Mouse (Mus musculus): Measurements from ENCODE around the gene Stub1. TPM values are rescaled to one million over a fixed set of nuclear protein-coding genes. Genes with fewer than 3 reads are reported as not detected.
"Not testable (repeated sequence)": the region's sequence is repeated elsewhere in the genome, so short reads cannot be mapped to it uniquely, and the experiment has no call there.

The Stub1 gene
- polyA plus RNA-seq, 1 experiment from 2014 or later, result 393 TPM

DNA sequence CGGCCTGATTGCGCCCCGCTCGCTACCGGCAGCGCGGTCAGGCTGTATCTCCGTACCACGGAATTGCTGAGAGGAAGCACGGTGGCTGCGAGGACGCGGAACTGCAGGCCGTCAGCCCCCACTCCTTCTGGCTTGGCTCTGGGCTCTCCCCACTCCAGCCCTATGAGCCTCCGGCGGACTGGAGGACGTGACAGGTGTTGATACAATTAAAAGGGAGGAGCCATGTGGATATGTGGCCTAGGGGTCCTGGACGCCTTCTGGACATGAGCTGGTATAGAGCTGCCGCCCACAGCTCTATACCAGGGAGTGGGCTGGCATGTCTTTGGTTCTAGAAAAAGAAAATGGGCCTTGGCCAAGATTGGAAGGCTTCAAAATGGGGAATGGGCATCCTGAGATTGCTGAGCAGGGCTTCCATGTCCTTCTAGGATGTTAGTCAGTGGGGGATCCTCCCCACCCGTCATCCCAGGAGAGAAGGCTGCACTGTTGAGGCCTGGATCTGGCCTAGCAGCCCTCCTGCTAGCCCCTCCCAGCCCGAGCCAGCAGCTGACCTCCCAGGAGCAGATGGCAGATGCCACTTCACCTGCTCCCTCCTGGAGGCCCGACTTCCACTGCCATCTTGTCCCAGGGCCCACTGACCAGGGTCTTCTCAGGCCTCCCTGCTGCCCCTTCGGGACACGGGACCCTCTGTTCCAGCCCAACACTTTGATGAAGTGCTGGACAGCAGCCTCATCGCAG, 23.4 kb downstream of the Stub1 start:
- peaks cover 10% of the 10 kb centered on the region; the same call in 1 of the 2 replicates for H3K4me1 ChIP-seq (ENCODE audit: insufficient read depth, low read length)
- no peaks in the 10 kb centered on the region for H3K36me3 ChIP-seq (ENCODE audit: insufficient read depth, low read length)
- H3K27ac ChIP-seq (ENCODE audit: low read length), result no peak overlapping the region
- peak; percentile 46 for ATAC-seq (ENCODE audit: low FRiP score, low TSS enrichment)
- H3K4me3 ChIP-seq (ENCODE audit: low read length), result peak overlapping the region; percentile 63
- H3K9ac ChIP-seq (replicated peaks; ENCODE audit: low read length), result peak overlapping the region; percentile 62
- H3K9me3 ChIP-seq (ENCODE audit: low read length), result no peaks in the 10 kb centered on the region
- WGBS, result 7% methylated on average over 23 of the region's 25 CpGs
- H3K27me3 ChIP-seq (ENCODE audit: insufficient read depth, low read length), result peaks cover 47% of the 10 kb centered on the region
- H3K4me2 ChIP-seq (replicated peaks; ENCODE audit: low read depth, low read length), result peak overlapping the region; percentile 97

DNA sequence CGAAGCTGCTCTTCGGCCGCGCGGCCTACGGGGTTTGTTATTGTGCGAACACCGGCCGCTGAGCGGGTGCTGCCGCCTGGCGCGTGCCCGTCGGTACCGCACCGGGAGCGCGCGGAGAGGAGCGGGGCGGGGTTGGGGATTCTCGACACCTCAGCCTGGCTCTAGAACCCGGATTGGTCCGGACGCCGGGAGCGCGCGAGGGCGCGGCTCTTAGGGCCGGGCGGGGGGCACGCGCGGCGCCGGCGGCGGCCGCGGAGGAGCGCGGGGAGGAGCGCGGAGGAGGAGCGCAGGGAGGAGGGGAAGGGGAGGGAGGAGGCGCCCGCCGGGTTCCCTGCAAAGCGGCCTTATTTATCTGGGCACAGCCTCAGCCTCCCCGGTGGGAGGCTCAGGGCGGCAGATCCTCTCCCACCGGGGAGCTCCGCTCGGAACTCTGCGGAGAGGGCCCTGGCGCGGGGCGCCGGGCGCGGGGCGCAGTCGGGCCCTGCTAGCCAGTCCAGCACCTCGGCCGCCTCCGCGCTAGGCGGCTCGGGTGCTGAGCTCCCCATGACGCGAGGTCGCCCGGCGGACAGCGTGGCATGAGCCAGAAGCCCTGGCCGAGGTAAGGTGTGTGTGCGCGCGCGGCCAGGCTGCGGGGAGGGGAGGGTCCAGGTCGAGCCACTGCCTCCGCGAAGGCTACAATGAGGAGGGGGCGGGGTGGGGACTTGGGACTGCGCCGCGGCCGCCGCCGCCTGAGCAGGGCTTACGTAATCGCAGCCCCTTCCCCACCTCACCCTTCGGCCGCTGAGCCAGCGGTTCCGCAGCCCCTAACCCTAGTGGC, 24.2 kb downstream of the Stub1 start, which contains the start of gene Fbxl16:
TSS of gene Fbxl16 (plus strand) at position 297 of the 817 bp plus-strand sequence.
- ATAC-seq (ENCODE audit: low FRiP score, low TSS enrichment), result peak; percentile 72
- Histone ChIP-seq H3K27me3 (ENCODE audit: insufficient read depth, low read length) (peaks cover 43% of the 10 kb centered on the region), H3K27ac (ENCODE audit: low read length) (no peak within 1 kb of the TSS)

DNA sequence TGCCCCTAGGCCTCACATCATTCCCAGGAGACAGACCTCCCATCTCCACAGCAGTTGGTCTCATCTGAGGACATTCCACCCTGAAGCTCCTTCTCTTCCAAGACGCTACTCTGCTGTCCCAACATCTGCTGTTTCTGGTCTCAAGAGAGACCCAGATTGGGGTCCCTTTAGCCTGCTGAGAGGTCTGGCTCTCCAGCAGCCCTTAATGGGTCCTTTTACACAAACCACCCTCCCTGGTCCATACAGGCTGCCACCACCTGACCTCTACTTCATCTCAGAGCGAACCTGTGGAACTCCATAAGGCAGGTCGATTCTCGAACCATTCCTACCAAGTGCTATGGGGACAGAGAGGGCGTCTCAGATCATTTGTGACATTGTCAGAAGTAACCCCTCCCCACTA, 25.2 kb downstream of the Stub1 start:
- Histone ChIP-seq H3K4me3 (ENCODE audit: low read length) (peak overlapping the region; percentile 63; the same call in 1 of the 2 replicates), H3K27ac (ENCODE audit: low read length) (no peak overlapping the region), H3K27me3 (ENCODE audit: insufficient read depth, low read length) (peaks cover 49% of the 10 kb centered on the region), H3K36me3 (ENCODE audit: insufficient read depth, low read length) (no peaks in the 10 kb centered on the region), H3K9me3 (ENCODE audit: low read length) (no peaks in the 10 kb centered on the region), H3K9ac (replicated peaks; ENCODE audit: low read length) (no peak overlapping the region), H3K4me2 (replicated peaks; ENCODE audit: low read depth, low read length) (0 out of 2 replicates have a peak overlapping the region, but pooled peaks have one; percentile 97), H3K4me1 (ENCODE audit: insufficient read depth, low read length) (peaks cover 10% of the 10 kb centered on the region; the same call in 1 of the 2 replicates)
- 29% methylated on average over 5 of the region's 5 CpGs for WGBS
- no peak for ATAC-seq (ENCODE audit: low FRiP score, low TSS enrichment)

More for the DNA sequence above, 24.2 kb downstream of the Stub1 start, which contains the start of gene Fbxl16:
- peak within 1 kb of the TSS; percentile 62 for H3K9ac ChIP-seq (replicated peaks; ENCODE audit: low read length)
- H3K9me3 ChIP-seq (ENCODE audit: low read length), result no peaks in the 10 kb centered on the region
- H3K4me3 ChIP-seq (ENCODE audit: low read length), result peak within 1 kb of the TSS; percentile 63
- peaks cover 10% of the 10 kb centered on the region; the same call in 1 of the 2 replicates for H3K4me1 ChIP-seq (ENCODE audit: insufficient read depth, low read length)
- under 1% methylated on average over 80 of the region's 100 CpGs for WGBS
- peak within 1 kb of the TSS; percentile 97 for H3K4me2 ChIP-seq (replicated peaks; ENCODE audit: low read depth, low read length)
- no peaks in the 10 kb centered on the region for H3K36me3 ChIP-seq (ENCODE audit: insufficient read depth, low read length)

DNA sequence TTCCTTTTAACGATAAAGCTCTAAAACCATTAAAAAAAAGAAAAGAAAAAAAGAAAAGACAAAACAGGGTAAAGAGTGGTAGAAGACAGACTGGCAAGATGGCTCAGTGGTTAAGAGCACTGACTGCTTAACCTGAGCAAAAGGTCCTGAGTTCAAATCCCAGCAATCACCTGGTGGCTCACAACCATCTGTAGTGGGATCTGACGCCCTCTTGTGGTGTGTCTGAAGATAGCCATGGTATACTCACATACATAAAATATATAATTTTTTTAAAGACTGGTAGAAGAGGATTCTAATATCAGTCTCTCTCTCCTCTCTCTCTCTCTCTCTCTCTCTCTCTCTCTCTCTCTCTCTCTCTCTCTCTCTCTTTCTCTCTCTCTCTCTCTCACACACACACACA, 25.8 kb downstream of the Stub1 start:
- not testable (repeated sequence) for H3K27ac ChIP-seq (ENCODE audit: low read length); ATAC-seq (ENCODE audit: low FRiP score, low TSS enrichment); H3K4me2 ChIP-seq (replicated peaks; ENCODE audit: low read depth, low read length); H3K9me3 ChIP-seq (ENCODE audit: low read length); H3K9ac ChIP-seq (replicated peaks; ENCODE audit: low read length); H3K4me3 ChIP-seq (ENCODE audit: low read length); H3K36me3 ChIP-seq (ENCODE audit: insufficient read depth, low read length)
- Histone ChIP-seq H3K4me1 (ENCODE audit: insufficient read depth, low read length) (peaks cover 10% of the 10 kb centered on the region; the same call in 1 of the 2 replicates), H3K27me3 (ENCODE audit: insufficient read depth, low read length) (peaks cover 47% of the 10 kb centered on the region)
- WGBS, result 50% methylated on average over 2 of the region's 2 CpGs

DNA sequence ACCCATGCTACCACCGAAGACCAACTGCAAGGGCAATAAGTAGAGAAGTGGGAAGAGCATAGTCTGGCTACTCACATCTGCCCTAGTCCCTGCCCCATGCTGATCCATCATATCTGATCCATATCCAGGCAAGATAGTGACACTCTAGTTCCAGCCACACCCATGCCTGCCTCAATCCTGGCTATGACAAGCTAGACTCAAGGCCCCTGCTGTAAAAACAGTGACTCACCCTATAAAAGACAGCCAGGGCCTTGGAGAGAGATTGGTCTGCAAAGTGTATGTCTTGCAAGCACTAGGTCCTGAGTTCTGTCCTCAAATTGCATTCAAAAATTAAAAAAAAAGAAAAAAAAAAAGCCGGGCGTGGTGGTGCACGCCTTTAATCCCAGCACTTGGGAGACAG, 26.7 kb downstream of the Stub1 start:
- Histone ChIP-seq H3K36me3 (ENCODE audit: insufficient read depth, low read length) (no peaks in the 10 kb centered on the region), H3K27me3 (ENCODE audit: insufficient read depth, low read length) (peaks cover 42% of the 10 kb centered on the region), H3K9me3 (ENCODE audit: low read length) (no peaks in the 10 kb centered on the region), H3K4me1 (ENCODE audit: insufficient read depth, low read length) (peaks cover 10% of the 10 kb centered on the region; the same call in 1 of the 2 replicates), H3K9ac (replicated peaks; ENCODE audit: low read length) (no peak overlapping the region), H3K4me2 (replicated peaks; ENCODE audit: low read depth, low read length) (no peak overlapping the region), H3K4me3 (ENCODE audit: low read length) (no peak overlapping the region), H3K27ac (ENCODE audit: low read length) (no peak overlapping the region)
- ATAC-seq (ENCODE audit: low FRiP score, low TSS enrichment), result no peak
- 80% methylated on average over 4 of the region's 4 CpGs for WGBS

DNA sequence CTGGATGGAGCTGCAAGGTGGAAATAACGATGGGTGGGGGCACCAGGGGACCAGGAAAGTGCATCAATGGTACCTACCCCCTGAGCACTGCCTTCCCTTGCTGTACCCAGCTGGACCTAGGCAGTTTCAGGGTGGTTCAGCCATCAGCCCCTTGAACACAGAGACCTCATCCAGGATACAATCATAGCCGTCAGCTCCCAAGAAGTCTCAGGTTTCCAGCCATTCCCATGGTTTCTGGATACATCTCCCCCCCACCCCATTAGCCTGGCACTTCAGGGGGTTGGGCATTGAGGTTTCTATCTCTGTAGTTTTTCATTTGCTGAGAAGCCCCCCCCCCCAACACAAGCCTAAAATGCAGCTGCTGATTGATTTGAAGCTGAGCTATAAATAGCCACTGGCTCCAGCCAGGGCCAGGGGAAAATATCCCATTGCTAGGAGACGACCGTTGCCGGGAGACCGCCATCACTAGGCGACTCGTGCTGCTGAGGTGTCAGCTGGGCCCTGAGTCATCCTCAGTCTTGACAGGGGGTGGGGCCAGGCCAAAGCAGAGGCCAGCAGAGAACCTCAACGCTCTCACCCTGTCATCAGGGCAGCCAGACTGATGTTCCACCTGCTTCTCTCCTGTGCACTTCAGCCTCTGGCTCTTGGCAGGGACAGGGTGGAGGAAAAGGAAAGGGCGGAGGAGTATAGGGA, 30.2 kb downstream of the Stub1 start:
- Histone ChIP-seq H3K4me1 (ENCODE audit: insufficient read depth, low read length) (no peaks in the 10 kb centered on the region), H3K4me3 (ENCODE audit: low read length) (no peak overlapping the region), H3K4me2 (replicated peaks; ENCODE audit: low read depth, low read length) (no peak overlapping the region), H3K36me3 (ENCODE audit: insufficient read depth, low read length) (no peaks in the 10 kb centered on the region), H3K27me3 (ENCODE audit: insufficient read depth, low read length) (peaks cover 16% of the 10 kb centered on the region), H3K9ac (replicated peaks; ENCODE audit: low read length) (no peak overlapping the region), H3K9me3 (ENCODE audit: low read length) (no peaks in the 10 kb centered on the region), H3K27ac (ENCODE audit: low read length) (no peak overlapping the region)
- peak; percentile 23; the same call in 1 of the 2 replicates for ATAC-seq (ENCODE audit: low FRiP score, low TSS enrichment)
- WGBS, result 8% methylated on average over 10 of the region's 10 CpGs

DNA sequence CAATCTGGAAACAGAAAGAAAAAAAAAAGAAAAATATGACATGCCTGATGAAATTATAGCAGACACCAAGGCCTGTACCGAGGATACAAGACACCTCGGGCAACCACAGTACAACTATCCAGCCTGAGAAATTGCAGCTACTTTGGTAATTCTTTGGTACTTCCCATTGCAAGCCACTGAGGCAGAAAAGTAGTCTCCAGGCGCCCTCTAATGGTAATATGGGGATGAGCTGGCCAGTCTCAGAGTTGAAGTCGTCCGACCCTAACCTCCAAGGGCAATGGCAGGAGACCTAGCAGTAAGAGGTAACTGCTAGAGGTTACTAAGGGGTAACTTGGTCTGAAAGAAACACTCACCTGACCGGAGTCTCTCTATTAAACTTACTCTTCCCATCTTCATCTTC, 32.2 kb downstream of the Stub1 start:
- Histone ChIP-seq H3K9me3 (ENCODE audit: low read length) (no peaks in the 10 kb centered on the region), H3K27me3 (ENCODE audit: insufficient read depth, low read length) (peaks cover 15% of the 10 kb centered on the region), H3K4me1 (ENCODE audit: insufficient read depth, low read length) (peaks cover 12% of the 10 kb centered on the region), H3K36me3 (ENCODE audit: insufficient read depth, low read length) (no peaks in the 10 kb centered on the region), H3K4me3 (ENCODE audit: low read length) (no peak overlapping the region), H3K9ac (replicated peaks; ENCODE audit: low read length) (no peak overlapping the region), H3K27ac (ENCODE audit: low read length) (no peak overlapping the region), H3K4me2 (replicated peaks; ENCODE audit: low read depth, low read length) (no peak overlapping the region)
- WGBS, result 5% methylated on average over 6 of the region's 6 CpGs
- peak; percentile 37; the same call in 1 of the 2 replicates for ATAC-seq (ENCODE audit: low FRiP score, low TSS enrichment)

DNA sequence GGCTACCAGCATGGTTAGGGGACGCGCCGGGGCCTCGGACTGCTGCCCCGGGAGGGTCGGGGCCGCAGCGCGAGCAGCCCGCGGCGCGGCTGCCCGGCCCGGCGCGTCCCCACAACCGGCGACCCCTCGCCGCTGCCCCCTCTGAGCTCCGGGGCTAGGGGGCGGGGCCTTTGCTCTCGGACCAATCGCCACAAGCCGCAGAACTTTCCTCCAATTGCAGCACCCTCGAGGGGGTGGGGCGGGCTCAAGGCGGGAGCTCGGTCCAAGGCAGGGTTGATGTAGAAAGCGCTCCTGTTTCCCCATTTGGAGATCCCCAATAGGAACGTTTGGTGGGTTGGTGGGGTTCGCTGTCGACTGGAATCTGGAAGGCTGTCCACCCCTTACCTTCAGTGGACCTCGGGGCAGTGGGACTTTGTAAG, 36.2 kb downstream of the Stub1 start, which contains the start of gene Metrn:
TSS of gene Metrn (minus strand) at position 186 of the 419 bp plus-strand sequence.
- H3K4me3 ChIP-seq (ENCODE audit: low read length), result peak within 1 kb of the TSS; percentile 72
- H3K9ac ChIP-seq (replicated peaks; ENCODE audit: low read length), result peak within 1 kb of the TSS; percentile 81
- peak within 1 kb of the TSS; percentile 62 for H3K27ac ChIP-seq (ENCODE audit: low read length)
- peak; percentile 80 for ATAC-seq (ENCODE audit: low FRiP score, low TSS enrichment)
- no peaks in the 10 kb centered on the region for H3K36me3 ChIP-seq (ENCODE audit: insufficient read depth, low read length)
- peaks cover 50% of the 10 kb centered on the region for H3K4me1 ChIP-seq (ENCODE audit: insufficient read depth, low read length)
- H3K27me3 ChIP-seq (ENCODE audit: insufficient read depth, low read length), result no peaks in the 10 kb centered on the region; the same call in 1 of the 2 replicates
- H3K4me2 ChIP-seq (replicated peaks; ENCODE audit: low read depth, low read length), result peak within 1 kb of the TSS; percentile 74
- no peaks in the 10 kb centered on the region for H3K9me3 ChIP-seq (ENCODE audit: low read length)
- WGBS, result 0% methylated on average over 35 of the region's 35 CpGs

DNA sequence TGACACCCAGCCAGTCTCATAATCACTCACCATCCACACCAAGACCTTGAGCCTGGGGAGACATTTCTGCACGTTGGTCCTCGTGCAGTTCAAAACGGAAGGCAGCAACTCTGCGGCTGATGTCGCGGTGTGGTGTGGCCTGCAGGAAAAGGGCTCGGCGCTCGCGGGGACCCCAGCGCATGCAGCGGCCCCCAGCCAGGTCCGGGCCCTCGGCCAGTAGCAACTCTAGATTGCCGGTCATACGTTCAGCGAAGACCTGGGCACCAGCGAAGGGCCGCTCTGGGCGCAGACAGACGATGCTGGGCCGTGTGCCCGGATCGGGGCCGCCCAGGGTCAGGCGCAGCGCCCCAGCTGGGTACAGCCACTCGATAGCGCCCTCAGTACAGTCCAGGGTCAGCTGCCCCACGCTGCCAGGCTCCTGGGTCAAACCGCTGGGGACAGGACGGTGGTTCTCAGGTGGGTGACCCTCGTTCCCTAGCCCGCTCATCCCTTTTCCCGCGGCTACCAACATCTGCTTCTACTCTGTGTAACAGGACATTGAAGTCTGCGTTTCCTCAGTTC, 36.9 kb downstream of the Stub1 start:
- H3K4me3 ChIP-seq (ENCODE audit: low read length), result peak overlapping the region; percentile 72
- H3K4me1 ChIP-seq (ENCODE audit: insufficient read depth, low read length), result peaks cover 53% of the 10 kb centered on the region
- ATAC-seq (ENCODE audit: low FRiP score, low TSS enrichment), result no peak
- H3K4me2 ChIP-seq (replicated peaks; ENCODE audit: low read depth, low read length), result peak overlapping the region; percentile 74
- H3K9me3 ChIP-seq (ENCODE audit: low read length), result no peaks in the 10 kb centered on the region
- H3K36me3 ChIP-seq (ENCODE audit: insufficient read depth, low read length), result no peaks in the 10 kb centered on the region
- H3K27me3 ChIP-seq (ENCODE audit: insufficient read depth, low read length), result no peaks in the 10 kb centered on the region
- WGBS, result 1% methylated on average over 37 of the region's 37 CpGs
- H3K27ac ChIP-seq (ENCODE audit: low read length), result peak overlapping the region; percentile 58; the same call in 1 of the 2 replicates
- H3K9ac ChIP-seq (replicated peaks; ENCODE audit: low read length), result peak overlapping the region; percentile 81
